Mouse (Mus musculus) neutrophil, adult 5-6 weeks (primary cell): ENCODE measurements around the gene Tgtp2. TPM values are rescaled to one million over a fixed set of nuclear protein-coding genes. Genes with fewer than 3 reads are reported as not detected.
"Not testable (repeated sequence)": the region's sequence is repeated elsewhere in the genome, so short reads cannot be mapped to it uniquely, and the experiment has no call there.

Experiments
- ATAC-seq: fragments of 151-379, 151-347 bp; 2 replicates; pipeline ENCODE4 v1.8.0; 2017; ENCODE audit warnings: mild to moderate bottlenecking, moderate TSS enrichment; ENCODE audit not compliant: insufficient number of reproducible peaks, poor library complexity, low FRiP score, severe bottlenecking; ENCODE audit errors: extremely low read depth
- total RNA-seq: library from RNA; stranded (forward); fragments of 200-1000 nt; gene quantifications from 2 replicates; pipeline ENCODE4 v1.2.3, GENCODE M21; 2017

The Tgtp2 gene
- total RNA-seq = 76.6 and 92.3 TPM in 2 replicates

GRCm38 (mm10) chr11:49063713-49064469 lies at the start of gene Tgtp2:
TSS of gene Tgtp2 (minus strand) at chr11:49064206.
- not testable (repeated sequence) for ATAC-seq

- no peak for ATAC-seq
Observed at GRCm38 (mm10) chr11:49112624-49113219, 48.7 kb upstream of the Tgtp2 start.

GRCm38 (mm10) chr11:49111000-49111399 lies 47.0 kb upstream of the Tgtp2 start:
- ATAC-seq = no peak

GRCm38 (mm10) chr11:49108833-49109232 lies 44.8 kb upstream of the Tgtp2 start:
- ATAC-seq = peak; percentile 67

- ATAC-seq = no peak
Observed at GRCm38 (mm10) chr11:49107650-49108537, 43.9 kb upstream of the Tgtp2 start.

- no peak for ATAC-seq
Observed at GRCm38 (mm10) chr11:49105752-49106151, 41.7 kb upstream of the Tgtp2 start.

- peak; percentile 82 for ATAC-seq
Observed at GRCm38 (mm10) chr11:49103047-49103693, 39.2 kb upstream of the Tgtp2 start.

GRCm38 (mm10) chr11:49101500-49101899 lies 37.5 kb upstream of the Tgtp2 start:
- ATAC-seq = peak; percentile 25; the same call in 1 of the 2 replicates

- ATAC-seq = peak; percentile 45; the same call in 1 of the 2 replicates
Observed at GRCm38 (mm10) chr11:49100409-49100808, 36.4 kb upstream of the Tgtp2 start.

- no peak for ATAC-seq
Observed at GRCm38 (mm10) chr11:49095367-49095766, 31.4 kb upstream of the Tgtp2 start.

- peak; percentile 46; the same call in 1 of the 2 replicates for ATAC-seq
Observed at GRCm38 (mm10) chr11:49093861-49094660, 30.1 kb upstream of the Tgtp2 start.

- no peak for ATAC-seq
Observed at GRCm38 (mm10) chr11:49092786-49093185, 28.8 kb upstream of the Tgtp2 start.

- ATAC-seq = no peak
Observed at GRCm38 (mm10) chr11:49092053-49092586, 28.1 kb upstream of the Tgtp2 start.

GRCm38 (mm10) chr11:49091171-49091570 lies 27.2 kb upstream of the Tgtp2 start:
- no peak for ATAC-seq

GRCm38 (mm10) chr11:49090551-49090950 lies 26.5 kb upstream of the Tgtp2 start:
- ATAC-seq = no peak

- no peak for ATAC-seq
Observed at GRCm38 (mm10) chr11:49089735-49090507, 25.9 kb upstream of the Tgtp2 start.

GRCm38 (mm10) chr11:49088990-49089652 lies 25.1 kb upstream of the Tgtp2 start:
- ATAC-seq = no peak
